Mouse (Mus musculus) B cell, adult 62 days (primary cell): Measurements from ENCODE around the gene Ifnz. TPM values are rescaled to one million over a fixed set of nuclear protein-coding genes. Genes with fewer than 3 reads are reported as not detected.

ENCODE experiments used
- total RNA-seq: library from RNA; stranded (reverse); gene quantifications from 4 replicates; pipeline ENCODE4 v1.2.4, GENCODE M21; 2023

Ifnz gene
- not detected in 4 replicates for total RNA-seq

DNA sequence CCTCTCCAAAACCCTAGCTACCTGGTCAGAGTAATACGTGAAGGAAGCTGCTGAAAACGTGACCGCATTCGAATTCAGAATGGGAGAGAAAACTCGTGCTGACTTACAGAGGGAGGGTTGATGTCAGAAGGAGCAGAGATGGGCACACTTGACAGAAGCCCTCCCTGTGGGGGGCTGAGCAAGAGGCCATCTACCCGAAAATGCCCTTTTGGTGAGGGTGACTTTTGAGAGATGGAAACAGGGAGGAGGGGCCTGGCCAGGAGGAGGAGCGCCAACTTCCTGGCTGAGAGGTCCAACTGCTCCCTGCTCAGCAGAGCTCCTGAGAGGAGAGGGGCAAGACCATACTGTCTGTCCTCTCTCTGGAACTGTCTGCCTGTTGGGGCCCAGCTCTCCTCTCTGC, at the start of gene Ifnz:
Gene Ifnz (plus strand): TSS at position 301 of the 400 bp plus-strand sequence.

DNA sequence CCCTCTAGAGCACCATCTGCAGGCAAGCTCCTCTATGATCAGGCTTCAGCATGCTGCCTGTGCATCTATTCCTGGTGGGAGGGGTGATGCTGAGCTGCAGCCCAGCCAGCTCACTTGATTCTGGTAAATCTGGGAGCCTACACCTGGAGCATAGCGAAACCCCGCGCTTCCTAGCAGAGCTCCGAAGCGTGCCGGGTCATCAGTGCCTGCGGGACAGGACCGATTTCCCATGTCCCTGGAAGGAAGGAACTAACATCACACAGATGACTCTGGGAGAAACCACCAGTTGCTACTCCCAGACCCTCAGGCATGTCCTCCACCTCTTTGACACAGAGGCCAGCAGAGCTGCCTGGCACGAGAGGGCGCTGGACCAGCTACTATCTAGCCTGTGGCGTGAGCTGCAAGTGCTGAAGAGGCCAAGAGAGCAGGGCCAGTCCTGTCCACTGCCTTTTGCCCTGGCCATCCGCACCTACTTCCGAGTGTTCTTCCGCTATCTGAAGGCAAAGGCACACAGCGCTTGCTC, 27.1 kb upstream of the Ifnz start, which contains the start of gene Gm13271:
Gene Gm13271 (plus strand): TSS at position 51 of the 523 bp plus-strand sequence.

DNA sequence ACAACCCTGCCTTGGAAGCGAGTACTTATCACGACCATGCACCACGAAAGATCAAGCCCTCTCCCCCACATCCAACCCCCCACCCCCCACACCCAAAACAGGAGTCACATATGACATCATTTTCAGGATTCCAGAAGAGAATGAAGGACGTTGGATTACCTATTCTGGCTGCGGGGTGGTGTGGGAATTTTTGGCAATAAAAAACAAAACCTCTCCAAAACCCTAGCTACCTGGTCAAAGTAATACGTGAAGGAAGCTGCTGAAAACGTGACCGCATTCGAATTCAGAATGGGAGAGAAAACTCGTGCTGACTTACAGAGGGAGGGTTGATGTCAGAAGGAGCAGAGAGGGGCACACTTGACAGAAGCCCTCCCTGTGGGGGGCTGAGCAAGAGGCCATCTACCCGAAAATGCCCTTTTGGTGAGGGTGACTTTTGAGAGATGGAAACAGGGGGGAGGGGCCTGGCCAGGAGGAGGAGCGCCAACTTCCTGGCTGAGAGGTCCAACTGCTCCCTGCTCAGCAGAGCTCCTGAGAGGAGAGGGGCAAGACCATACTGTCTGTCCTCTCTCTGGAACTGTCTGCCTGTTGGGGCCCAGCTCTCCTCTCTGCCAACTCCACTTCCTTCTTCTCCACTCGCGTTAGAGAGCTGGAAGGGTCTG, 22.2 kb upstream of the Ifnz start, which contains the start of gene Gm13283:
Gene Gm13283 (plus strand): TSS at position 510 of the 659 bp plus-strand sequence.

DNA sequence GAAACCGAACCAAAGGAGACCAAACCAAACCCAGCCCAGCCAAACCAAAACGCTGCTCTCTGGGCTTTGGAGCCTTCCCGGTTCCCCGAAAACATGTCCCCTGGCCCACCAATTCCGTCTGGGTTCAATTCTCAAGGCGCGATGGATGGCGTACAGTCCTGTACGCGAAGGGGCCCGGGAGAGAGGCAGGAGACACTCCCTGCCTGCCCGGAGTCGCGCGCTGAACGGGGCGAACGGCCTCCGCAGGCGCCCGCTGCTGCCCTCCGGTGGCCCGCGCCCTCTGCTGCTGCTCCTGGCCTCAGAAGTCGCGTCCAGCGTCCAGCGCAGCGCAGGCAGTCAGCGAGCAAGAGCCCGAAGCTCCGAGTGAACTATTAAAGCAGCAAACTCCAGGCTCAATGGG, 8.4 kb upstream of the Ifnz start, which contains the start of gene Gm13290:
Gene Gm13290 (plus strand): TSS at position 301 of the 400 bp plus-strand sequence.

DNA sequence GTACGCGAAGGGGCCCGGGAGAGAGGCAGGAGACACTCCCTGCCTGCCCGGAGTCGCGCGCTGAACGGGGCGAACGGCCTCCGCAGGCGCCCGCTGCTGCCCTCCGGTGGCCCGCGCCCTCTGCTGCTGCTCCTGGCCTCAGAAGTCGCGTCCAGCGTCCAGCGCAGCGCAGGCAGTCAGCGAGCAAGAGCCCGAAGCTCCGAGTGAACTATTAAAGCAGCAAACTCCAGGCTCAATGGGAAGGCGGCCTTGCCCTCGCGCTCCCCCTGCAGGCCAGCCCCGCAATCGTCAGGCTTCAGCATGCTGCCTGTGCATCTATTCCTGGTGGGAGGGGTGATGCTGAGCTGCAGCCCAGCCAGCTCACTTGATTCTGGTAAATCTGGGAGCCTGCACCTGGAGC, 5.3 kb upstream of the Ifnz start, which contains the start of gene Gm13289:
Gene Gm13289 (plus strand): TSS at position 301 of the 400 bp plus-strand sequence.

DNA sequence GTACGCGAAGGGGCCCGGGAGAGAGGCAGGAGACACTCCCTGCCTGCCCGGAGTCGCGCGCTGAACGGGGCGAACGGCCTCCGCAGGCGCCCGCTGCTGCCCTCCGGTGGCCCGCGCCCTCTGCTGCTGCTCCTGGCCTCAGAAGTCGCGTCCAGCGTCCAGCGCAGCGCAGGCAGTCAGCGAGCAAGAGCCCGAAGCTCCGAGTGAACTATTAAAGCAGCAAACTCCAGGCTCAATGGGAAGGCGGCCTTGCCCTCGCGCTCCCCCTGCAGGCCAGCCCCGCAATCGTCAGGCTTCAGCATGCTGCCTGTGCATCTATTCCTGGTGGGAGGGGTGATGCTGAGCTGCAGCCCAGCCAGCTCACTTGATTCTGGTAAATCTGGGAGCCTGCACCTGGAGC, 2.4 kb upstream of the Ifnz start, which contains the start of gene Gm13272:
Gene Gm13272 (plus strand): TSS at position 301 of the 400 bp plus-strand sequence.

DNA sequence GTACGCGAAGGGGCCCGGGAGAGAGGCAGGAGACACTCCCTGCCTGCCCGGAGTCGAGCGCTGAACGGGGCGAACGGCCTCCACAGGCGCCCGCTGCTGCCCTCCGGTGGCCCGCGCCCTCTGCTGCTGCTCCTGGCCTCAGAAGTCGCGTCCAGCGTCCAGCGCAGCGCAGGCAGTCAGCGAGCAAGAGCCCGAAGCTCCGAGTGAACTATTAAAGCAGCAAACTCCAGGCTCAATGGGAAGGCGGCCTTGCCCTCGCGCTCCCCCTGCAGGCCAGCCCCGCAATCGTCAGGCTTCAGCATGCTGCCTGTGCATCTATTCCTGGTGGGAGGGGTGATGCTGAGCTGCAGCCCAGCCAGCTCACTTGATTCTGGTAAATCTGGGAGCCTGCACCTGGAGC, 3.5 kb downstream of the Ifnz start, which contains the start of gene Gm13276:
Gene Gm13276 (plus strand): TSS at position 301 of the 400 bp plus-strand sequence.

DNA sequence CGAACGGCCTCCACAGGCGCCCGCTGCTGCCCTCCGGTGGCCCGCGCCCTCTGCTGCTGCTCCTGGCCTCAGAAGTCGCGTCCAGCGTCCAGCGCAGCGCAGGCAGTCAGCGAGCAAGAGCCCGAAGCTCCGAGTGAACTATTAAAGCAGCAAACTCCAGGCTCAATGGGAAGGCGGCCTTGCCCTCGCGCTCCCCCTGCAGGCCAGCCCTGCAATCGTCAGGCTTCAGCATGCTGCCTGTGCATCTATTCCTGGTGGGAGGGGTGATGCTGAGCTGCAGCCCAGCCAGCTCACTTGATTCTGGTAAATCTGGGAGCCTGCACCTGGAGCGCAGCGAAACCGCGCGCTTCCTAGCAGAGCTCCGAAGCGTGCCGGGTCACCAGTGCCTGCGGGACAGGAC, 6.5 kb downstream of the Ifnz start, which contains the start of gene Gm13277:
Gene Gm13277 (plus strand): TSS at position 231 of the 400 bp plus-strand sequence.

DNA sequence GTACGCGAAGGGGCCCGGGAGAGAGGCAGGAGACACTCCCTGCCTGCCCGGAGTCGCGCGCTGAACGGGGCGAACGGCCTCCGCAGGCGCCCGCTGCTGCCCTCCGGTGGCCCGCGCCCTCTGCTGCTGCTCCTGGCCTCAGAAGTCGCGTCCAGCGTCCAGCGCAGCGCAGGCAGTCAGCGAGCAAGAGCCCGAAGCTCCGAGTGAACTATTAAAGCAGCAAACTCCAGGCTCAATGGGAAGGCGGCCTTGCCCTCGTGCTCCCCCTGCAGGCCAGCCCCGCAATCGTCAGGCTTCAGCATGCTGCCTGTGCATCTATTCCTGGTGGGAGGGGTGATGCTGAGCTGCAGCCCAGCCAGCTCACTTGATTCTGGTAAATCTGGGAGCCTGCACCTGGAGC, 9.3 kb downstream of the Ifnz start, which contains the start of gene Gm13278:
Gene Gm13278 (plus strand): TSS at position 301 of the 400 bp plus-strand sequence.

DNA sequence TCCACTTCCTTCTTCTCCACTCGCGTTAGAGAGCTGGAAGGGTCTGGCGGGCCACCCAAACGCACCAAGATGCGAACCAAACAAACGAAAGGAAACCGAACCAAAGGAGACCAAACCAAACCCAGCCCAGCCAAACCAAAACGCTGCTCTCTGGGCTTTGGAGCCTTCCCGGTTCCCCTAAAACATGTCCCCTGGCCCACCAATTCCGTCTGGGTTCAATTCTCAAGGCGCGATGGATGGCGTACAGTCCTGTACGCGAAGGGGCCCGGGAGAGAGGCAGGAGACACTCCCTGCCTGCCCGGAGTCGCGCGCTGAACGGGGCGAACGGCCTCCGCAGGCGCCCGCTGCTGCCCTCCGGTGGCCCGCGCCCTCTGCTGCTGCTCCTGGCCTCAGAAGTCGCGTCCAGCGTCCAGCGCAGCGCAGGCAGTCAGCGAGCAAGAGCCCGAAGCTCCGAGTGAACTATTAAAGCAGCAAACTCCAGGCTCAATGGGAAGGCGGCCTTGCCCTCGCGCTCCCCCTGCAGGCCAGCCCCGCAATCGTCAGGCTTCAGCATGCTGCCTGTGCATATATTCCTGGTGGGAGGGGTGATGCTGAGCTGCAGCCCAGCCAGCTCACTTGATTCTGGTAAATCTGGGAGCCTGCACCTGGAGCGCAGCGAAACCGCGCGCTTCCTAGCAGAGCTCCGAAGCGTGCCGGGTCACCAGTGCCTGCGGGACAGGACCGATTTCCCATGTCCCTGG, 12.2 kb downstream of the Ifnz start, which contains the start of gene Gm13275:
Gene Gm13275 (plus strand): TSS at position 552 of the 740 bp plus-strand sequence.

DNA sequence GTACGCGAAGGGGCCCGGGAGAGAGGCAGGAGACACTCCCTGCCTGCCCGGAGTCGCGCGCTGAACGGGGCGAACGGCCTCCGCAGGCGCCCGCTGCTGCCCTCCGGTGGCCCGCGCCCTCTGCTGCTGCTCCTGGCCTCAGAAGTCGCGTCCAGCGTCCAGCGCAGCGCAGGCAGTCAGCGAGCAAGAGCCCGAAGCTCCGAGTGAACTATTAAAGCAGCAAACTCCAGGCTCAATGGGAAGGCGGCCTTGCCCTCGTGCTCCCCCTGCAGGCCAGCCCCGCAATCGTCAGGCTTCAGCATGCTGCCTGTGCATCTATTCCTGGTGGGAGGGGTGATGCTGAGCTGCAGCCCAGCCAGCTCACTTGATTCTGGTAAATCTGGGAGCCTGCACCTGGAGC, 15.2 kb downstream of the Ifnz start, which contains the start of gene Gm13279:
Gene Gm13279 (plus strand): TSS at position 301 of the 400 bp plus-strand sequence.

DNA sequence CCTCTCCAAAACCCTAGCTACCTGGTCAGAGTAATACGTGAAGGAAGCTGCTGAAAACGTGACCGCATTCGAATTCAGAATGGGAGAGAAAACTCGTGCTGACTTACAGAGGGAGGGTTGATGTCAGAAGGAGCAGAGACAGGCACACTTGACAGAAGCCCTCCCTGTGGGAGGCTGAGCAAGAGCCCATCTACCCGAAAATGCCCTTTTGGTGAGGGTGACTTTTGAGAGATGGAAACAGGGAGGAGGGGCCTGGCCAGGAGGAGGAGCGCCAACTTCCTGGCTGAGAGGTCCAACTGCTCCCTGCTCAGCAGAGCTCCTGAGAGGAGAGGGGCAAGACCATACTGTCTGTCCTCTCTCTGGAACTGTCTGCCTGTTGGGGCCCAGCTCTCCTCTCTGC, 17.4 kb downstream of the Ifnz start, which contains the start of gene Gm13285:
Gene Gm13285 (plus strand): TSS at position 301 of the 400 bp plus-strand sequence.

DNA sequence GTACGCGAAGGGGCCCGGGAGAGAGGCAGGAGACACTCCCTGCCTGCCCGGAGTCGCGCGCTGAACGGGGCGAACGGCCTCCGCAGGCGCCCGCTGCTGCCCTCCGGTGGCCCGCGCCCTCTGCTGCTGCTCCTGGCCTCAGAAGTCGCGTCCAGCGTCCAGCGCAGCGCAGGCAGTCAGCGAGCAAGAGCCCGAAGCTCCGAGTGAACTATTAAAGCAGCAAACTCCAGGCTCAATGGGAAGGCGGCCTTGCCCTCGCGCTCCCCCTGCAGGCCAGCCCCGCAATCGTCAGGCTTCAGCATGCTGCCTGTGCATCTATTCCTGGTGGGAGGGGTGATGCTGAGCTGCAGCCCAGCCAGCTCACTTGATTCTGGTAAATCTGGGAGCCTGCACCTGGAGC, 21.0 kb downstream of the Ifnz start, which contains the start of gene Gm13287:
Gene Gm13287 (plus strand): TSS at position 301 of the 400 bp plus-strand sequence.

DNA sequence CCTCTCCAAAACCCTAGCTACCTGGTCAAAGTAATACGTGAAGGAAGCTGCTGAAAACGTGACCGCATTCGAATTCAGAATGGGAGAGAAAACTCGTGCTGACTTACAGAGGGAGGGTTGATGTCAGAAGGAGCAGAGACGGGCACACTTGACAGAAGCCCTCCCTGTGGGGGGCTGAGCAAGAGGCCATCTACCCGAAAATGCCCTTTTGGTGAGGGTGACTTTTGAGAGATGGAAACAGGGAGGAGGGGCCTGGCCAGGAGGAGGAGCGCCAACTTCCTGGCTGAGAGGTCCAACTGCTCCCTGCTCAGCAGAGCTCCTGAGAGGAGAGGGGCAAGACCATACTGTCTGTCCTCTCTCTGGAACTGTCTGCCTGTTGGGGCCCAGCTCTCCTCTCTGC, 23.3 kb downstream of the Ifnz start, which contains the start of gene Gm13288:
Gene Gm13288 (plus strand): TSS at position 301 of the 400 bp plus-strand sequence.

DNA sequence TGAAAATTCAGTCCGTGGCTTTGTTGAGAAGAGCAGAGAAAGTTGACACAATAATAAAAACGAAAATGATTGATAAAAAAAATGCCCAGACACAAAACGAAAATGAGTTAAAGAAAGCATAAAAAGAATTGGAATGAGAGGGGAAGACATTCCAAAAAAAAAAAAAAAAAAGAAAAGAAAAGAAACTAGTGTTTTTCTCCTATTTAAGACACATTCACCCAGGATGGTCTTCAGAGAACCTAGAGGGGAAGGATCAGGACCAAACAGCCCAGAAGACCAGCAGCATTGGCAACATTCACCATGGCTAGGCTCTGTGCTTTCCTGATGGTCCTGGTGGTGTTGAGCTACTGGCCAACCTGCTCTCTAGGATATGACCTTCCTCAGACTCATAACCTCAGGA, 34.0 kb downstream of the Ifnz start, which contains the start of gene Ifna7:
Gene Ifna7 (plus strand): TSS at position 301 of the 400 bp plus-strand sequence.

DNA sequence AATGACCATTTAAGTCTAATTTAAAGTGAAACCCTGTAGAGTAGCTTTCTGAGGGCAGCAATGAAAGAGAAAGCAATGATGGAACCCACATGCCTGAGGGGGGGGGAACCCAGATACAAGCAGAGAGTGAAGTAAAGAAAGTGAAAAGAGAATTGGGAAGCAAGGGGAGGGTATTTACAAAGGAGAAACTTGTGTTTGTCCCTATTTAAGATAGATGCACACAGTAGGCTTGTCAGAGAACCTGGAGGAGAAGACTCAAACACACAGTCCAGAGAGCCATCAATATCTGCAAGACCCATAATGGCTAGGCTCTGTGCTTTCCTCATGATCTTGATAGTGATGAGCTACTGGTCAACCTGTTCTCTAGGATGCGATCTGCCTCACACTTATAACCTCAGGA, 37.7 kb downstream of the Ifnz start, which contains the start of gene Ifna11:
Gene Ifna11 (plus strand): TSS at position 301 of the 400 bp plus-strand sequence.

DNA sequence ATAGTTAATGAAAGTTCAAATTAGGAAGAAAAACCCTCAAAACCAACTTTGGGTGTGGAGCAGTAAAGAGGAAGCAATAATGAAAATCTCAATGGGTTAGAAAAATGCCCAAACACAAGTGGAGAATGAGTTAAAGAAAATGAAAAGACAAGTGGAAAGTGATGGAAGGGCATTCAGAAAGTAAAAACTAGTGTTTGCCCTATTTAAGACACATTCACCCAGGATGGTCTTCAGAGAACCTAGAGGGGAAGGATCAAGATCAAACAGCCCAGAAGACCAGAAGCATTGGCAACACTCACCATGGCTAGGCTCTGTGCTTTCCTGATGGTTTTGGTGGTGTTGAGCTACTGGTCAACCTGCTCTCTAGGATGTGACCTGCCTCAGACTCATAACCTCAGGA, 45.2 kb downstream of the Ifnz start, which contains the start of gene Ifna6:
Gene Ifna6 (plus strand): TSS at position 301 of the 400 bp plus-strand sequence.

Other genes starting within 250 kb of the Ifnz start
- gene Ifna15, start 223.9 kb upstream of the Ifnz start, total RNA-seq, result not detected in 4 replicates
- not detected in 4 replicates for gene Ifna14, start 210.3 kb upstream of the Ifnz start, total RNA-seq
- not detected in 4 replicates for gene Ifna9, start 189.7 kb upstream of the Ifnz start, total RNA-seq
- not detected in 4 replicates for gene Ifna12, start 178.8 kb upstream of the Ifnz start, total RNA-seq
- gene C87499, start 147.7 kb upstream of the Ifnz start, total RNA-seq, result not detected in 4 replicates
- not detected in 4 replicates for gene Ifna13, start 137.7 kb upstream of the Ifnz start, total RNA-seq
- not detected in 4 replicates for gene Ifna16, start 105.2 kb upstream of the Ifnz start, total RNA-seq
- gene Ifna2, start 98.2 kb upstream of the Ifnz start, total RNA-seq, result not detected in 4 replicates
- gene Ifnab, start 90.8 kb upstream of the Ifnz start, total RNA-seq, result not detected in 4 replicates
- gene Gm26566, start 60.3 kb upstream of the Ifnz start, total RNA-seq, result not detected in 4 replicates
- 14.4 to 16.1 TPM (median 15.0 TPM) in 4 replicates for gene Klhl9, start 59.7 kb upstream of the Ifnz start, total RNA-seq
- not detected in 4 replicates for gene Gm13271, start 27.3 kb upstream of the Ifnz start, total RNA-seq
- gene Gm13283, start 22.0 kb upstream of the Ifnz start, total RNA-seq, result not detected in 4 replicates
- gene Gm13290, start 8.3 kb upstream of the Ifnz start, total RNA-seq, result not detected in 4 replicates
- gene Gm13289, start 5.2 kb upstream of the Ifnz start, total RNA-seq, result not detected in 4 replicates
- gene Gm13272, start 2.3 kb upstream of the Ifnz start, total RNA-seq, result not detected in 4 replicates
- gene Gm13276, start 3.6 kb downstream of the Ifnz start, total RNA-seq, result not detected in 4 replicates
- gene Gm13277, start 6.5 kb downstream of the Ifnz start, total RNA-seq, result not detected in 4 replicates
- gene Gm13278, start 9.4 kb downstream of the Ifnz start, total RNA-seq, result not detected in 4 replicates
- not detected in 4 replicates for gene Gm13275, start 12.4 kb downstream of the Ifnz start, total RNA-seq
- not detected in 4 replicates for gene Gm13279, start 15.3 kb downstream of the Ifnz start, total RNA-seq
- gene Gm13285, start 17.5 kb downstream of the Ifnz start, total RNA-seq, result not detected in 4 replicates
- gene Gm13287, start 21.1 kb downstream of the Ifnz start, total RNA-seq, result not detected in 4 replicates
- gene Gm13288, start 23.4 kb downstream of the Ifnz start, total RNA-seq, result not detected in 4 replicates
- gene Ifna7, start 34.1 kb downstream of the Ifnz start, total RNA-seq, result not detected in 4 replicates
- not detected in 4 replicates for gene Ifna11, start 37.8 kb downstream of the Ifnz start, total RNA-seq
- gene Ifna6, start 45.3 kb downstream of the Ifnz start, total RNA-seq, result not detected in 4 replicates
- gene Ifna5, start 53.4 kb downstream of the Ifnz start, total RNA-seq, result not detected in 4 replicates
- not detected in 4 replicates for gene Ifna4, start 59.7 kb downstream of the Ifnz start, total RNA-seq
- not detected in 4 replicates for gene Ifna1, start 68.0 kb downstream of the Ifnz start, total RNA-seq
- not detected in 4 replicates for gene Ifne, start 98.1 kb downstream of the Ifnz start, total RNA-seq